Mouse (Mus musculus) cortical plate, adult 2 months (tissue): Measurements from ENCODE around the gene Henmt1. TPM values are rescaled to one million over a fixed set of nuclear protein-coding genes. Genes with fewer than 3 reads are reported as not detected.
A peak's percentile ranks its signal among the peaks of the same experiment; 100 is the strongest.

Experiments
- H3K27ac ChIP-seq: fragments of 200-500 bp; 2 replicates; pipeline ENCODE4 v1.5.1; 2012; ENCODE audit warnings: low read length, control low read depth, inconsistent platforms; ENCODE audit not compliant: insufficient read depth
- H3K4me1 ChIP-seq: fragments of 200-500 bp; 2 replicates; pipeline ENCODE4 v1.6.1; 2011; ENCODE audit warnings: low read length; ENCODE audit not compliant: control insufficient read depth, insufficient read depth
- H3K4me3 ChIP-seq: fragments of 200-500 bp; 2 replicates; pipeline ENCODE4 v1.5.1; 2011; ENCODE audit warnings: mild to moderate bottlenecking, low read length, control low read depth; ENCODE audit not compliant: insufficient read depth
- CTCF ChIP-seq: fragments of 200-500 bp; IDR thresholded peaks from 2 replicates; pipeline ENCODE4 v1.5.1; 2011; ENCODE audit warnings: mild to moderate bottlenecking, control low read depth, low read length; ENCODE audit not compliant: insufficient read depth; ENCODE audit errors: extremely low read depth
- POLR2A ChIP-seq: fragments of 200-500 bp; IDR thresholded peaks from 2 replicates; pipeline ENCODE4 v1.6.1; 2011; ENCODE audit warnings: mild to moderate bottlenecking, low read length, control low read depth; ENCODE audit not compliant: insufficient read depth; ENCODE audit errors: extremely low read depth
- polyA plus RNA-seq: library from polyadenylated mRNA; depleted of rRNA; stranded (reverse); fragments of >200 nt; gene quantifications from 2 replicates; pipeline ENCODE4 v1.2.3, GENCODE M21; 2012

Henmt1 gene
- polyA plus RNA-seq, 1 experiment = 1.7 TPM

DNA sequence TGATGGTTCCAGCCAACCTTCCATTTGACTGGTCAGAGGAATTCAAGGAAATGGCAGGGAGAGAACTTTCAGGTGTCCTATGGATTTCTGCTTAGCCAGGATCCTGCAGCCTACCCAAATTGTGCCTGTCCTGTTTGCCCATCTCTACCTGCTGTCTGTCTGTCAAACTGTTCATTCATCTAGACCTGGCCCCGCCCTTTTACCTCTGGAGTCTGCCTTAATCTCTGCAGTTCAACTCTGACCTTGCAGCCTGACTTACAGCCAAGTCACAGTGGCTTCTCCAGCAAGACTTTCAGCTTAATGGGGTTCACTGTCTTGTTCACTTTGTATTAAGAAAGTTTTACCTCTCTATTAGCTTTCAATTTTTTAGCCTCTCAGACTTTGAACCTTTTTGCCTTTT, 13.4 kb upstream of the Henmt1 start:
- no peak overlapping the region for H3K27ac ChIP-seq
- H3K4me3 ChIP-seq = no peak overlapping the region
- TF ChIP-seq POLR2A (no peak), CTCF (no peak)
- no peaks in the 10 kb centered on the region for H3K4me1 ChIP-seq

DNA sequence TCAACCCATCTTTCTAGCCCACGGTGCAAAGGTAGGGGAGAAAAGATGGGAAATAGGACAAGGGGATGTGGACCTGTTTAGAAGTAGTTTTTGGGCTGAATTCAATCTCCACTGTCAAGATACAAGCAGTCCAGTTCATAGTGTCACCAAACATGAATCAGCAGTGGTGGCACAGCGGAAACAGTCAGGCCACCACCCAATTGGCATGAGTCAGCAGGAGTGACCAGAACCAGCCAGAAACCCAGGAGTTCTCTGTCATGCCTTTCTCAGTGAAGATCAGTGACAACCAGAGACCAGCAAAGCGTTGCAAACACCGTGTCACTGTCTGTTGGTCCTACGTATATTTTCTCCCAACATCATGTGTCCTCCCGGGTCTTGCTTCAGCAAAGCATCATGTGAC, 6.1 kb upstream of the Henmt1 start:
- Histone ChIP-seq H3K4me3 (no peak overlapping the region), H3K27ac (no peak overlapping the region), H3K4me1 (no peaks in the 10 kb centered on the region)
- TF ChIP-seq POLR2A = no peak
- TF ChIP-seq CTCF = no peak

DNA sequence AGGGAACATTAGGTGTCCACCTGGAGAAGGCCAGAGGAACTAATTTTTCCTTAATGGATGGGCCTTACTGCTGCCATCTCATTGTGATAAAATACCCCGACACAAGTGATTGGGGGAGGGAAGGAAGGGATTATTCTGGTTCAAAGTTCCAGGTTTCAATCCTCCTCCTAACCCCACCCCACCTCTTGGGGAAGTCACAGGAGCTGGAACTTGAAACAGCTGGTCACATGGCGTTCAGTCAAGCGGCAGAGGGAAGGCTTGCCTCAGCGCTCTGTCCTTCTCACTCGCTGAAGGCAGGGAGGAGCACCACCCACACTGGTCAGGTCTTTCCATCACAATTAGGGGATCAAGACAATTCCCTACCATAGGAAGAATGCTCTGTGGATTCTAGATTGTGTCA, 982 bp upstream of the Henmt1 start:
- no peak for TF ChIP-seq CTCF
- no peak for TF ChIP-seq POLR2A
- Histone ChIP-seq H3K4me1 (no peaks in the 10 kb centered on the region), H3K27ac (no peak overlapping the region), H3K4me3 (no peak overlapping the region)

DNA sequence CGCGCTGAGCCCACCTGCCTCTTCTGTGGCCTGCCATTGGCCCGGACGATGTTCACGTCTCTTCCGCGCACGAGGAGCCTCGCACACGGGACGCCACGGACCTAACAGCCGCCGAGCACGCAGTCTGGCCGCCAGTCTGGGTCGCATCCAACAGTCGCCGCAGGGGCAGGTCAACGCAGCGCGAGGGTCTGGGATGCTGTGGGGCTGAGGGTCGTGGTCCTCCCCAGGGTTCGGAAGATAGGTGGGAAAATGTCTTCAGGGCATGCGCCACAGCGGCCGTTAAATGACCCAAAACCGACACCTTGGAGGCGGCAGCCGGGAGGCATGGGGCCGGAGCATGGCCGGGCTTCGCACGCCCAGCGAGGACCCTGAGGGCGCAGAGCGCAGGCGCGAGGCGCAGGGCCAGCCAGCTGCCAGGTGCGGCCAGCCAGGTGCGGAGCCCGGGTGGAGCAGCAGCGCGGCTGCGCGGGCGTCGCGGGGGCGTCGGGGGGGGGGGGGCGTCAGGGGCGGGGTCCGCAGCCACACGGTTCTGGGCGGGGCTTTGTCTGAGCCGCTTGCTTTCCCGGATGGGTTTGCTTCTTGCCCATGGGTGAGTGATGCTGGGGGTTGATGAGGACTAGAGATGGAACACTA, 444 bp downstream of the Henmt1 start, which contains the start of gene Gm9857:
Gene Gm9857, minus strand, starts transcription at position 445 of the 633 bp plus-strand sequence.
- H3K27ac ChIP-seq = no peak within 1 kb of the TSS
- H3K4me3 ChIP-seq = peak within 1 kb of the TSS; percentile 18

DNA sequence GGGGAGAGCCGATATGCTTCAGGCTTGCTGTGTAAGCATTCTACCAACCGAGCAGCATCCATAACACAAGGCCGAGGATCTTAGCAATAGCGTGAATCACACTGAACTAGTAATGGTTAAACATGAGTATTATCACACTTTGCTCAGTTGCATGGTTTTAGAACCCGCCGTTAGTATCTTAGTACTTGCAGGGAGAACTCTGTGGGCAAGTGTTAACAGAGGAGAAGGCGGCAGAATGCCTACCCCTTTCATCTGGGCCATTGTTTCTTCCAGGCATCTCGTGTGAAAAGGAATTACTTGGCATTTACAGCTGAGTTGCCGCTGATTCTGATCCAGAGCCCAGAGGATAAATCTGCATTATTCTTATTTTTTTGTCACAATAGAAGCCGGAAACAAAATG, 1.3 kb downstream of the Henmt1 start:
- Histone ChIP-seq H3K27ac (no peak overlapping the region), H3K4me1 (no peaks in the 10 kb centered on the region), H3K4me3 (no peak overlapping the region)
- TF ChIP-seq CTCF (no peak), POLR2A (no peak)

More for the DNA sequence above, 444 bp downstream of the Henmt1 start, which contains the start of gene Gm9857:
- TF ChIP-seq POLR2A (no peak), CTCF (no peak)
- no peaks in the 10 kb centered on the region for H3K4me1 ChIP-seq

DNA sequence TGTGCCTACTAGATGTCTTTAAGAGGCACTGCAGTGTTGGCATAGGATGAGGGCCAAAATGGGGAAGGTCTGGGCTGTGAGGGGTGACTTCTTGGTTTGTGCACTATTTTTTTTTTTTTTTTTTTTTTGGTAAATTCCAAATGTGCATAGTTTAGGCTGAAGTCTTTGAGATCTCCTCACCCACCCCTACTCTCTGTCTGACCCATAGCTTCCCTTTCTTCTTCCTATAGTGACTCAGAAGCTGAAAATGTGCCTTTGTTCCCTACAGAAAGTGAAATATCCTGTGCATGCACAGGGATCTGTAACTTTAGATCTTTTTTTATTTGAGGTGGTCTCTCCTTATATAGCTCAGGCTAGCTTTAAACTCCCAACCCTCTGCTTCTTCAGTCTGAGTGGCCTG, 18.3 kb downstream of the Henmt1 start:
- Histone ChIP-seq H3K27ac (no peak overlapping the region), H3K4me3 (no peak overlapping the region), H3K4me1 (peaks cover 5% of the 10 kb centered on the region)
- TF ChIP-seq POLR2A = no peak
- TF ChIP-seq CTCF = no peak

DNA sequence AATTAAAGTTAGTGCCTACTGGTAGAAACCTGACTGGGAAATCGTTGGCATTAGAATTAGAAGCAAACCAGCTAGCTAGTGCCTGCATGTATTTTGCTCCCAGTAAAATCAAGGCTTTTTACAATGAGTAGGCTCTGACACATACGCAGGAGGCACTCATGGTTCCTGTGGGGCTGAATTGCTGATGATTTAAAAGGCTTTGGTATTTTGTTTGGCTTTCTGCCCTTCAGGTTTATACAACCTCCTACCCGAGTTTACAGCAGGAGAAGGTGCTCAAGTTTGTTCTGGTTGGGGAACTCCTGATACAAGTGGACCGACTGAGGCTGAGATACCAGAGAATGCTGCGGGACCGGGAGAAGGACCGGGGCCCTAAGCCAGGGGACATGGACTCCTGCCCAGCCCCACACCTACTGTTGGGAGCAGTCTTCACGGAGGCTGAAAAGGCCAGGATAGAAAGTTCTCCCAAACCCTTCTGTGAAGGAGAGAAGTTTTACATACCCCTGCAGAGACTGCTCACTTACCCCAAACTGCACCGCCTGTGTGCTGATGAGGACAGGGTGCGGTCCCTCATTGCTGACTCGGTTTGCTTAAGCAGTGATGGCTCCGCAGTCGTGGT, 20.1 kb downstream of the Henmt1 start:
- TF ChIP-seq POLR2A (no peak), CTCF (no peak)
- no peak overlapping the region for H3K27ac ChIP-seq
- H3K4me3 ChIP-seq = no peak overlapping the region
- H3K4me1 ChIP-seq = peaks cover 7% of the 10 kb centered on the region

DNA sequence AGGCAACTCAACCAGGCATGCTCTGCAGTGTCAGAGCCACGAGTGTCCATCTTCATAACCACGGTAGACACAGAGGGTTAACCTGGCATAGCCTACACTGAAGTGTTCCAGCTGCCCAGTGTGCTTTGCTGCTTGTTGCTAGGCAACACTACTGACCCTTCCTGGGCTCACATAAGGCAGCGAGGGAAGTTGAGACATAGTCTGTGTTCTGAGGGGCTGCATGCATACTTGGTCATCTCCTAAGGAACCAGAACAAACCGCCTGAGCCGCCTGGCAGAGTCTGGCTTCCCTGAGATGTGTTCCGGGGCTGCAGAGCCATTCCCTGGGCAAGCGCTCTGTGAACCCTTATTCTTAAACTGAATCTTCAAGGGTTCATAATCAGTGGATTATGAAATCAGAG, 21.6 kb downstream of the Henmt1 start:
- Histone ChIP-seq H3K4me3 (0 out of 2 replicates have a peak overlapping the region, but pooled peaks have one; percentile 1), H3K4me1 (peaks cover 7% of the 10 kb centered on the region), H3K27ac (no peak overlapping the region)
- TF ChIP-seq POLR2A (no peak), CTCF (no peak)

DNA sequence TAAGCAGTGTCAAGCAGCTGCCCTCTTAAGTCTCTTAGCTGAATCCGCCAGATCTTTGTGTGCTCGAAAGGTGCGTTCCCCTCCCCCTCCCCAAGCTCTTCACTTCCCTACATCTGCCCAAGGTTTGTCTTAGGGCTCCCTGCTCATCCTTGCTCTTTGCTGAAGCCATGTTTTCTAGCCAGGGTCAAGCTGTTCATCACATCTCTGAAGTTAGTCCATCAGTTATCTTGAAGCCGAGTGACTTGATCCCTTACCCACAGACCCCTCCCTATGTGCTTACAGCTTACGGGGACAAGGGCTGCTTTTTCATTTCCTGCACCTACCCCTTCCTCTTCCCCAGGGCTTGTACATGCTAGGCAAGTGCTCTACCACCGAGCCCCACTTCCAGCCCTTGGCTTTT, 22.0 kb downstream of the Henmt1 start:
- no peak for TF ChIP-seq CTCF
- no peak for TF ChIP-seq POLR2A
- Histone ChIP-seq H3K4me3 (no peak overlapping the region), H3K4me1 (peaks cover 7% of the 10 kb centered on the region), H3K27ac (no peak overlapping the region)

DNA sequence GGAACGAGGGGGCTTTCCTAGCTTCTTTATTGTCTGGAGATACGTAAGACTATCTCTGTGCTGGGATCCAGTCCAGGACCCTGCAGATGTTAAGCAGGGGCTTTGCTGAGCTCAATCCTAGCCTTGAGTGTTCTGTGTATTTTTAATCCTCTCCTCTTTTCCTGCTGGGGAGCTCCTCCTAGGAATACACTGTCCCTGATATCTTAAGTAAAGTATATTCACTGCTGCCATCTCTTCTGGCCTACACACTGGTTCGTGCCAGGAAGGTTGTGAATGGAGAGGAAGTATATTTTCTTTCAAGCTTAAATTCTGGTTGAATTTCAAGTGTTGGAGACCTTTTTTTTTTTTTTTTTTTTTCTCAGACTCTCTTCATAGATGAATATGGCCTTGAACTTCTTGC, 23.6 kb downstream of the Henmt1 start:
- Histone ChIP-seq H3K4me1 (peaks cover 7% of the 10 kb centered on the region), H3K27ac (no peak overlapping the region), H3K4me3 (no peak overlapping the region)
- no peak for TF ChIP-seq CTCF
- no peak for TF ChIP-seq POLR2A

DNA sequence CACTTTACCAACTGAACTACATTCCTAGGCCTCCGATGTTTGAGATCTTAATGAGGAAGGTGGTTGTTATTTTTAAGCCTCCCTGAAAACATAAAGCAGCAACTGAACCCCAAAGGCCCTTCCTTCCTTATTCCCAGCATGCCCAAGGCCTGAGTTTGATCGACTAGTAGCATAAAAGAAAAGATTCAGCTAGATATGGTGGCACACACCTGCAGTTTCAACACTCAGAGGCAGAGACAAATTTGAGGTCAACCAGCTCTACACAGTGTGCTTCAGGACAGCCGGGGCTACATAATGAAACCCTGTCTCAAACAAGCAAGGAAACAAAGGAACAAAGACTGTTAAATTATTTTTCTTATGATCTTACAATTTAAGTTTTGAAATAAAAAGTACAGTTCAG, 24.1 kb downstream of the Henmt1 start:
- H3K27ac ChIP-seq = no peak overlapping the region
- H3K4me3 ChIP-seq = no peak overlapping the region
- TF ChIP-seq POLR2A = no peak
- TF ChIP-seq CTCF = no peak
- peaks cover 7% of the 10 kb centered on the region for H3K4me1 ChIP-seq
